In genomic region chr16:35040154-35040553, GRCm38 (mm10) we compare ENCODE assay signal across 22 mouse cellular contexts. TPM values are rescaled to one million over a fixed set of nuclear protein-coding genes. Genes with fewer than 3 reads are reported as not detected.
DNase-seq lines count a peak whose midpoint lies in the region; ATAC-seq and TF ChIP-seq lines count a peak whose summit lies in the region.
"Had no signal": no experiment of that assay in that cellular context is flagged by ENCODE, and none has a peak within 500 bp of the region (broad histone marks: within the 10 kb centered on the region; RNA-seq: fewer than 3 reads in every experiment).

No protein-coding gene starts in this region.

- ATAC-seq in hindbrain, postnatal 0 days = no peak
- ATAC-seq in kidney, postnatal 0 days (replicated peaks; ENCODE audit: low FRiP score, low read depth) = no peak
- no peak for ATAC-seq in kidney, embryonic 14.5 days (ENCODE audit: low FRiP score, low TSS enrichment)
- ATAC-seq in midbrain, embryonic 16.5 days = no peak
- ATAC-seq: forebrain, embryonic 15.5 days had no signal

- no peaks in the 10 kb centered on the region for H3K27me3 ChIP-seq in hindbrain, embryonic 10.5 days (ENCODE audit: insufficient read depth, poor library complexity, severe bottlenecking)
- no peaks in the 10 kb centered on the region for H3K27me3 ChIP-seq in hindbrain, postnatal 0 days (ENCODE audit: insufficient read depth, low read length)
- no peaks in the 10 kb centered on the region for H3K27me3 ChIP-seq in kidney, postnatal 0 days (ENCODE audit: insufficient read depth, low read length)
- H3K27me3 ChIP-seq in kidney, embryonic 14.5 days (ENCODE audit: control insufficient read depth, insufficient read depth, low read length) = no peaks in the 10 kb centered on the region
- peaks cover 12% of the 10 kb centered on the region; the same call in 1 of the 2 replicates for H3K27me3 ChIP-seq in midbrain, embryonic 10.5 days (ENCODE audit: low read depth, poor library complexity, severe bottlenecking)
- H3K27me3 ChIP-seq in midbrain, embryonic 16.5 days (ENCODE audit: control insufficient read depth, insufficient read depth, low read depth, low read length) = no peaks in the 10 kb centered on the region
- H3K27me3 ChIP-seq: embryonic facial prominence, embryonic 13.5 days; forebrain, embryonic 15.5 days; heart, embryonic 12.5 days; hindbrain, embryonic 13.5 days; neural tube, embryonic 12.5 days had no signal

- H3K36me3 ChIP-seq in hindbrain, embryonic 10.5 days = peaks cover 46% of the 10 kb centered on the region
- H3K36me3 ChIP-seq in hindbrain, postnatal 0 days (ENCODE audit: insufficient read depth, low read length) = no peaks in the 10 kb centered on the region
- no peaks in the 10 kb centered on the region for H3K36me3 ChIP-seq in kidney, postnatal 0 days (ENCODE audit: insufficient read depth, low read length)
- peaks cover 14% of the 10 kb centered on the region; the same call in 1 of the 2 replicates for H3K36me3 ChIP-seq in kidney, embryonic 14.5 days (ENCODE audit: control insufficient read depth, insufficient read depth, low read length)
- peaks cover 46% of the 10 kb centered on the region for H3K36me3 ChIP-seq in midbrain, embryonic 10.5 days
- H3K36me3 ChIP-seq in midbrain, embryonic 16.5 days (ENCODE audit: control insufficient read depth, insufficient read depth, low read length) = peaks cover 12% of the 10 kb centered on the region; the same call in 1 of the 2 replicates

- 71% methylated on average over 1 of the region's 1 CpGs for WGBS in hindbrain, embryonic 10.5 days
- WGBS in hindbrain, postnatal 0 days = 80% methylated on average over 1 of the region's 1 CpGs
- WGBS in kidney, postnatal 0 days = 77% methylated on average over 1 of the region's 1 CpGs
- 74% methylated on average over 1 of the region's 1 CpGs for WGBS in kidney, embryonic 14.5 days
- 82% methylated on average over 1 of the region's 1 CpGs for WGBS in midbrain, embryonic 10.5 days
- 76% methylated on average over 1 of the region's 1 CpGs for WGBS in midbrain, embryonic 16.5 days

- no peak overlapping the region for H3K4me2 ChIP-seq in hindbrain, postnatal 0 days (ENCODE audit: low read depth, low read length)
- H3K4me2 ChIP-seq in kidney, postnatal 0 days (ENCODE audit: low read length) = no peak overlapping the region
- H3K4me2 ChIP-seq in kidney, embryonic 14.5 days (replicated peaks; ENCODE audit: low read depth, low read length) = no peak overlapping the region
- H3K4me2 ChIP-seq in midbrain, embryonic 16.5 days (ENCODE audit: low read length) = no peak overlapping the region
- H3K4me2 ChIP-seq: embryonic facial prominence, embryonic 13.5 days; forebrain, embryonic 15.5 days; heart, embryonic 12.5 days; hindbrain, embryonic 13.5 days; neural tube, embryonic 12.5 days had no signal

- no peak for TF ChIP-seq CTCF in hindbrain, postnatal 0 days (IDR thresholded peaks at IDR 0.05; ENCODE audit: low read depth)
- TF ChIP-seq CTCF in kidney, postnatal 0 days (IDR thresholded peaks at IDR 0.05; ENCODE audit: low read depth) = no peak

- H3K4me1 ChIP-seq in hindbrain, embryonic 10.5 days (replicated peaks) = peaks cover 30% of the 10 kb centered on the region
- no peaks in the 10 kb centered on the region for H3K4me1 ChIP-seq in hindbrain, postnatal 0 days (ENCODE audit: insufficient read depth, low read length)
- H3K4me1 ChIP-seq in kidney, postnatal 0 days (replicated peaks; ENCODE audit: insufficient read depth, low read length) = no peaks in the 10 kb centered on the region
- 0 out of 2 replicates have a peak, but pooled peaks cover 5% of the 10 kb centered on the region for H3K4me1 ChIP-seq in kidney, embryonic 14.5 days (ENCODE audit: control insufficient read depth, insufficient read depth, low read length)
- H3K4me1 ChIP-seq in midbrain, embryonic 10.5 days = peaks cover 37% of the 10 kb centered on the region
- H3K4me1 ChIP-seq in midbrain, embryonic 16.5 days (ENCODE audit: control insufficient read depth, insufficient read depth, low read length) = 0 out of 2 replicates have a peak, but pooled peaks cover 2% of the 10 kb centered on the region
- H3K4me1 ChIP-seq: embryonic facial prominence, embryonic 13.5 days; forebrain, embryonic 15.5 days had no signal

- no peaks in the 10 kb centered on the region for H3K9me3 ChIP-seq in hindbrain, embryonic 10.5 days
- no peaks in the 10 kb centered on the region for H3K9me3 ChIP-seq in hindbrain, postnatal 0 days (ENCODE audit: low read length)
- H3K9me3 ChIP-seq in kidney, postnatal 0 days (replicated peaks; ENCODE audit: low read length) = no peaks in the 10 kb centered on the region
- H3K9me3 ChIP-seq in kidney, embryonic 14.5 days (ENCODE audit: control insufficient read depth, low read length) = no peaks in the 10 kb centered on the region
- no peaks in the 10 kb centered on the region for H3K9me3 ChIP-seq in midbrain, embryonic 10.5 days (replicated peaks)
- H3K9me3 ChIP-seq in midbrain, embryonic 16.5 days (replicated peaks; ENCODE audit: control insufficient read depth, low read length, poor library complexity, severe bottlenecking) = no peaks in the 10 kb centered on the region
- H3K9me3 ChIP-seq: embryonic facial prominence, embryonic 13.5 days; forebrain, embryonic 15.5 days; heart, embryonic 12.5 days; hindbrain, embryonic 13.5 days; neural tube, embryonic 12.5 days had no signal

- DNase-seq in hindbrain, embryonic 10.5 days (ENCODE audit: low spot score) = peak; percentile 34
- no peak for DNase-seq in hindbrain, postnatal 0 days (ENCODE audit: low spot score)
- DNase-seq in kidney, postnatal 0 days (ENCODE audit: low spot score) = no peak
- DNase-seq in midbrain, embryonic 10.5 days (ENCODE audit: low spot score) = no peak
- DNase-seq in embryo, embryonic 9.5 days (ENCODE audit: extremely low spot score) = peak; percentile 19
- DNase-seq in lung, postnatal 25 days (ENCODE audit: low spot score) = no peak
- DNase-seq: adrenal gland, postnatal 25 days; cerebellum, adult 9-10 months; gastrocnemius, postnatal 14 days; heart, adult 18-20 months; heart, postnatal 10 days; retina, postnatal 1 day; right cerebral cortex, postnatal 25 days; spleen, adult 18-20 months had no signal

- peak overlapping the region; percentile 67 for H3K27ac ChIP-seq in hindbrain, embryonic 10.5 days
- H3K27ac ChIP-seq in hindbrain, postnatal 0 days = no peak overlapping the region
- 0 out of 2 replicates have a peak overlapping the region, but pooled peaks have one; percentile 0 for H3K27ac ChIP-seq in kidney, postnatal 0 days
- no peak overlapping the region for H3K27ac ChIP-seq in kidney, embryonic 14.5 days (ENCODE audit: low read depth, low read length)
- H3K27ac ChIP-seq in midbrain, embryonic 10.5 days (replicated peaks) = 0 out of 2 replicates have a peak overlapping the region, but pooled peaks have one; percentile 10
- no peak overlapping the region for H3K27ac ChIP-seq in midbrain, embryonic 16.5 days (ENCODE audit: low read length)
- H3K27ac ChIP-seq: embryonic facial prominence, embryonic 13.5 days; forebrain, embryonic 15.5 days; hindbrain, embryonic 13.5 days; macrophage; neural tube, embryonic 12.5 days had no signal

- no peak overlapping the region for H3K4me3 ChIP-seq in hindbrain, embryonic 10.5 days
- no peak overlapping the region for H3K4me3 ChIP-seq in hindbrain, postnatal 0 days (ENCODE audit: low read length)
- H3K4me3 ChIP-seq in kidney, postnatal 0 days (replicated peaks; ENCODE audit: low read depth, low read length) = no peak overlapping the region
- H3K4me3 ChIP-seq in kidney, embryonic 14.5 days (ENCODE audit: low read length) = no peak overlapping the region
- H3K4me3 ChIP-seq in midbrain, embryonic 10.5 days = no peak overlapping the region
- H3K4me3 ChIP-seq in midbrain, embryonic 16.5 days (ENCODE audit: low read depth, low read length) = no peak overlapping the region
- H3K4me3 ChIP-seq: embryonic facial prominence, embryonic 13.5 days; forebrain, embryonic 15.5 days; heart, embryonic 12.5 days; hindbrain, embryonic 13.5 days; neural tube, embryonic 12.5 days had no signal

- no peak overlapping the region for H3K9ac ChIP-seq in hindbrain, postnatal 0 days (replicated peaks; ENCODE audit: low read length)
- no peak overlapping the region for H3K9ac ChIP-seq in kidney, postnatal 0 days (ENCODE audit: low read depth, low read length)
- H3K9ac ChIP-seq in kidney, embryonic 14.5 days (ENCODE audit: low read depth, low read length) = no peak overlapping the region
- H3K9ac ChIP-seq in midbrain, embryonic 16.5 days (ENCODE audit: low read depth, low read length) = no peak overlapping the region
- H3K9ac ChIP-seq: embryonic facial prominence, embryonic 13.5 days; forebrain, embryonic 15.5 days; heart, embryonic 12.5 days; hindbrain, embryonic 13.5 days; neural tube, embryonic 12.5 days had no signal

RNA-seq across cellular contexts. Expression of gene Hacd2, which starts 17.9 kb away (rescaled TPM):
- polyA plus RNA-seq in hindbrain, embryonic 10.5 days (2016; fragmentation: Nextera tagmentation; extraction: Ambion mirVana) = 72.5 and 74.9 TPM in 2 replicates
- 11.7 and 13.1 TPM in 2 replicates for total RNA-seq in hindbrain, postnatal 0 days (2014; rRNA removed)
- polyA plus RNA-seq in hindbrain, postnatal 0 days (2015; fragmentation: Nextera tagmentation; extraction: Ambion mirVana) = 60.0 and 61.4 TPM in 2 replicates
- polyA plus RNA-seq in kidney, postnatal 0 days (2015; fragmentation: Nextera tagmentation; extraction: Ambion mirVana) = 91.4 and 92.6 TPM in 2 replicates
- 51.4 and 73.9 TPM in 2 replicates for polyA plus RNA-seq in kidney, embryonic 14.5 days (2014; fragmentation: Nextera tagmentation; extraction: Ambion mirVana)
- 70.4 and 79.0 TPM in 2 replicates for polyA plus RNA-seq in midbrain, embryonic 10.5 days (2016; fragmentation: Nextera tagmentation; extraction: Ambion mirVana)
- polyA plus RNA-seq in midbrain, embryonic 16.5 days (2015; fragmentation: Nextera tagmentation; extraction: Ambion mirVana) = 40.4 and 44.0 TPM in 2 replicates

Comparison
In these comparisons a context has a peak if more than half of its experiments do, and no peak if none do; other contexts are left out.
1. DNase-seq: peak in hindbrain, embryonic 10.5 days (single experiment) and embryo, embryonic 9.5 days (single experiment); none in hindbrain, postnatal 0 days (single experiment), kidney, postnatal 0 days (single experiment), midbrain, embryonic 10.5 days (single experiment) and lung, postnatal 25 days (single experiment).
2. H3K27ac ChIP-seq: peak in hindbrain, embryonic 10.5 days (single experiment), kidney, postnatal 0 days (single experiment) and midbrain, embryonic 10.5 days (single experiment); none in hindbrain, postnatal 0 days (single experiment), kidney, embryonic 14.5 days (single experiment) and midbrain, embryonic 16.5 days (single experiment).